Mouse (Mus musculus) ovary, adult 10 weeks (tissue): Measurements from ENCODE around the gene Cables2. TPM values are rescaled to one million over a fixed set of nuclear protein-coding genes. Genes with fewer than 3 reads are reported as not detected.

Experiments used
- polyA plus RNA-seq: library from polyadenylated mRNA; stranded (reverse); fragments of 350-450 nt; fragmentation: Illumina TruSeq; extraction: RNeasy Lipid Tissue Mini Kit (QIAGEN cat#74804); gene quantifications from one replicate; pipeline ENCODE4 v1.2.3, GENCODE M21; 2014

The Cables2 gene
- polyA plus RNA-seq: 12.3 TPM

GRCm38 (mm10) chr2:180273394-180274244, at the start of gene Cables2:
Gene Cables2 (minus strand): TSS chr2:180273496.

GRCm38 (mm10) chr2:180289440-180290108, 16.3 kb upstream of the Cables2 start, which contains the start of gene Rbbp8nl:
Gene Rbbp8nl (minus strand): TSS chr2:180289879.

DNA sequence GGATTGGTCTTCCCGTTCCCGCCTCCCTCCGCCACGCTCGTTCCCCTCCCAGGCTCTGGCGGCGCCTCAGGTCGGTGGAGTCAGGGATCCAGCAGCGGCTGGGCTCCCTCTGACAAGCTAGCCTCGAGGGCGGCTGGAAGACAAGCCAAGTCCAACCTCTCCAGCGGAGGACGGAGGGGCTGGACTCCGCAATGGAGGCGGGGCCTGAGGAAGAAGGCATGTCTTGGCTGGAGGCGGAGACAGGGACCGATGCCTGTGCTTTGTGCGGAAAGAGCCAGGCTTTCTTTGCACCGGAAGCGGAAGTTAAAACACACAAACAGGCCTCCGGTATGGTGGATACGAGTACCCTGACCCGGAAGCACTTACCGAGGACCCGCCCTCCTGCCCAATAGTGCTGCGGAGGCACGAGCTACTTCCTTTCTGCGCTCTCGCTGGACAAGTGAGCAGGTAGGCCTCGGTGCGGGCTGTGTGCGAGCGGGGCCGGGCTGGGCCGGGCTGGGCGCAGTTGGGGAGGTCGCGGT, 16.2 kb downstream of the Cables2 start, which contains the start of gene Rps21:
Gene Rps21, plus strand, starts transcription at position 377 of the 521 bp plus-strand sequence.

GRCm38 (mm10) chr2:180225762-180226378, 47.4 kb downstream of the Cables2 start, which contains the start of gene Lama5:
Gene Lama5 (minus strand): TSS chr2:180225859.

Other genes with a start within 250 kb of the Cables2 start
- 112 TPM for gene Lsm14b, start 248.5 kb downstream of the Cables2 start, polyA plus RNA-seq
- 49.5 TPM for gene Psma7, start 231.1 kb downstream of the Cables2 start, polyA plus RNA-seq
- 11.1 TPM for gene Ss18l1, start 231.0 kb downstream of the Cables2 start, polyA plus RNA-seq
- 0.51 TPM for gene Mtg2, start 202.9 kb downstream of the Cables2 start, polyA plus RNA-seq
- not detected for gene Hrh3, start 169.0 kb downstream of the Cables2 start, polyA plus RNA-seq
- gene Osbpl2, start 154.2 kb downstream of the Cables2 start, polyA plus RNA-seq: 56.6 TPM
- gene Adrm1, start 102.0 kb downstream of the Cables2 start, polyA plus RNA-seq: 11.2 TPM
- 3.3 TPM for gene Lama5, start 47.6 kb downstream of the Cables2 start, polyA plus RNA-seq
- gene Rps21, start 16.1 kb downstream of the Cables2 start, polyA plus RNA-seq: 246 TPM
- not detected for gene Rbbp8nl, start 16.4 kb upstream of the Cables2 start, polyA plus RNA-seq
- 0.17 TPM for gene Gata5, start 61.2 kb upstream of the Cables2 start, polyA plus RNA-seq
- not detected for gene Slco4a1, start 182.7 kb upstream of the Cables2 start, polyA plus RNA-seq
- gene Ntsr1, start 226.5 kb upstream of the Cables2 start, polyA plus RNA-seq: not detected